Mouse (Mus musculus): ENCODE results near the gene Grb14. TPM values are rescaled to one million over a fixed set of nuclear protein-coding genes. Genes with fewer than 3 reads are reported as not detected.
A peak's percentile ranks its signal among the peaks of the same experiment; 100 is the strongest.

The Grb14 gene
- total and polyA plus RNA-seq, 3 experiments, result not detected

- Histone ChIP-seq H3K27ac (ENCODE audit: control insufficient read depth, low read depth, low read length) (no peak overlapping the region), H3K79me2 (ENCODE audit: control insufficient read depth, insufficient read depth, low read length, poor library complexity) (no peaks in the 10 kb centered on the region), H3K9me3 (replicated peaks; ENCODE audit: insufficient read depth, low read length) (no peaks in the 10 kb centered on the region), H3K4me1 (ENCODE audit: control insufficient read depth in 1 of 2, insufficient read depth in 2 of 2, low read length in 2 of 2) (no peaks in the 10 kb centered on the region), H3K27me3 (ENCODE audit: control insufficient read depth in 1 of 2, insufficient read depth in 2 of 2, low read length in 2 of 2) (no peaks in the 10 kb centered on the region), H3K4me3 (ENCODE audit: control insufficient read depth in 1 of 2, insufficient read depth in 1 of 2, low read depth in 2 of 2, low read length in 2 of 2) (no peak overlapping the region), H3K36me3 (ENCODE audit: control insufficient read depth in 1 of 2, insufficient read depth in 2 of 2, low read length in 2 of 2) (no peaks in the 10 kb centered on the region), H3K9ac (ENCODE audit: control insufficient read depth, low read depth, low read length, poor library complexity, severe bottlenecking) (no peak overlapping the region)
- DNase-seq (ENCODE audit: low read depth, low spot score), result no peak
- no peak for TF ChIP-seq ZC3H11A (IDR thresholded peaks at IDR 0.05; ENCODE audit: low read depth, low read length)
- TF ChIP-seq NRF1 (IDR thresholded peaks at IDR 0.05; ENCODE audit: insufficient read depth, low read depth, low read length, poor library complexity, severe bottlenecking), result no peak
- no peak for TF ChIP-seq SMC3 (IDR thresholded peaks at IDR 0.05; ENCODE audit: low read depth, low read length)
- TF ChIP-seq SIN3A (IDR thresholded peaks at IDR 0.05; ENCODE audit: low read length), result no peak
- TF ChIP-seq MEF2A (IDR thresholded peaks at IDR 0.05; ENCODE audit: extremely low read depth, insufficient replicate concordance, low read depth, low read length, poor library complexity, severe bottlenecking), result no peak
- TF ChIP-seq CHD1 (IDR thresholded peaks at IDR 0.05; ENCODE audit: low read depth, low read length), result no peak
Measured at GRCm38 (mm10) chr2:64949210-64949609, 75.6 kb downstream of the Grb14 start.

GRCm38 (mm10) chr2:64948418-64949169 is 76.2 kb downstream of the Grb14 start:
- no peaks in the 10 kb centered on the region for H3K4me1 ChIP-seq (ENCODE audit: control insufficient read depth in 1 of 2, insufficient read depth in 2 of 2, low read length in 2 of 2)
- DNase-seq (ENCODE audit: low read depth, low spot score), result no peak
- TF ChIP-seq SIN3A (IDR thresholded peaks at IDR 0.05; ENCODE audit: low read length) (no peak), CTCF (IDR thresholded peaks at IDR 0.05 in 2 of 3, conservative IDR thresholded peaks at IDR 0.05 in 1 of 3; ENCODE audit: control insufficient read depth in 1 of 3, insufficient read depth in 1 of 3, low read depth in 2 of 3, low read length in 3 of 3, poor library complexity in 1 of 3, severe bottlenecking in 1 of 3) (peak in 1 of 3 experiments; percentile 9; a peak in 1 of 6 replicates)
- H3K27me3 ChIP-seq (ENCODE audit: control insufficient read depth in 1 of 2, insufficient read depth in 2 of 2, low read length in 2 of 2), result no peaks in the 10 kb centered on the region
- no peaks in the 10 kb centered on the region for H3K36me3 ChIP-seq (ENCODE audit: control insufficient read depth in 1 of 2, insufficient read depth in 2 of 2, low read length in 2 of 2)
- H3K4me3 ChIP-seq (ENCODE audit: control insufficient read depth in 1 of 2, insufficient read depth in 1 of 2, low read depth in 2 of 2, low read length in 2 of 2), result no peak overlapping the region
- H3K9me3 ChIP-seq (replicated peaks; ENCODE audit: insufficient read depth, low read length), result no peaks in the 10 kb centered on the region
- H3K27ac ChIP-seq (ENCODE audit: control insufficient read depth, low read depth, low read length), result no peak overlapping the region
- no peak overlapping the region for H3K9ac ChIP-seq (ENCODE audit: control insufficient read depth, low read depth, low read length, poor library complexity, severe bottlenecking)
- no peaks in the 10 kb centered on the region for H3K79me2 ChIP-seq (ENCODE audit: control insufficient read depth, insufficient read depth, low read length, poor library complexity)

GRCm38 (mm10) chr2:64947484-64947883 is 77.3 kb downstream of the Grb14 start:
- TF ChIP-seq MXI1 (IDR thresholded peaks at IDR 0.05; ENCODE audit: low read depth, low read length) (no peak), SIN3A (IDR thresholded peaks at IDR 0.05; ENCODE audit: low read length) (no peak), MAFK (IDR thresholded peaks at IDR 0.05; ENCODE audit: borderline replicate concordance, low read depth, low read length) (no peak), NRF1 (IDR thresholded peaks at IDR 0.05; ENCODE audit: insufficient read depth, low read depth, low read length, poor library complexity, severe bottlenecking) (no peak), RAD21 (IDR thresholded peaks at IDR 0.05; ENCODE audit: low read depth, low read length) (no peak), MYC (IDR thresholded peaks at IDR 0.05; ENCODE audit: low read depth, low read length) (no peak), POLR2AphosphoS2 (IDR thresholded peaks at IDR 0.05; ENCODE audit: low read length) (no peak), SMC3 (IDR thresholded peaks at IDR 0.05; ENCODE audit: low read depth, low read length) (no peak), MYB (IDR thresholded peaks at IDR 0.05; ENCODE audit: low read depth, low read length) (no peak), ZKSCAN1 (IDR thresholded peaks at IDR 0.05; ENCODE audit: low read depth, low read length) (no peak), ELF1 (IDR thresholded peaks at IDR 0.05; ENCODE audit: low read depth, low read length) (no peak), E2F4 (IDR thresholded peaks at IDR 0.05; ENCODE audit: borderline replicate concordance, low read depth, low read length) (no peak)
- Histone ChIP-seq H3K4me3 (ENCODE audit: control insufficient read depth in 1 of 2, insufficient read depth in 1 of 2, low read depth in 2 of 2, low read length in 2 of 2) (no peak overlapping the region), H3K9ac (ENCODE audit: control insufficient read depth, low read depth, low read length, poor library complexity, severe bottlenecking) (no peak overlapping the region), H3K27me3 (ENCODE audit: control insufficient read depth in 1 of 2, insufficient read depth in 2 of 2, low read length in 2 of 2) (no peaks in the 10 kb centered on the region), H3K79me2 (ENCODE audit: control insufficient read depth, insufficient read depth, low read length, poor library complexity) (no peaks in the 10 kb centered on the region), H3K4me1 (ENCODE audit: control insufficient read depth in 1 of 2, insufficient read depth in 2 of 2, low read length in 2 of 2) (no peaks in the 10 kb centered on the region), H3K27ac (ENCODE audit: control insufficient read depth, low read depth, low read length) (no peak overlapping the region), H3K36me3 (ENCODE audit: control insufficient read depth in 1 of 2, insufficient read depth in 2 of 2, low read length in 2 of 2) (no peaks in the 10 kb centered on the region), H3K9me3 (replicated peaks; ENCODE audit: insufficient read depth, low read length) (no peaks in the 10 kb centered on the region)
- DNase-seq (ENCODE audit: low read depth, low spot score), result no peak

All from MEL (cell line).